ENCODE assay signal across 8 mouse cellular contexts in the genomic region with DNA sequence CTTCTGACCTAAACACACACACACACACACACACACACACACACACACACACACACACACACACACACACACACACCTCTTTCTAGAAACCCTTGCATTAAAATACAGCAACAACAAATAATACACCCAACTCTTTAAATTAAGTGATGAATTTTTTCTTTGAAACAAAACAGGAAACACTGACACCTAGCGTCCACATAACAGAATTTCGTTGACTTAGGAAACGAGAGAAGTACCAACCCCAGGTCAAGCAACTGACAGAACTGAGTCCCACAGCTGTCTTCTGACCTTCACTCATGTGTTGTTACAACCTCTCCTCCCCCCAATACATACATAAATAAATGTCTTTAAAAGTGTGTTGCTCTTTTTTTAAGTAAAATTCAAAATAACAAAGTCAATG. TPM values are rescaled to one million over a fixed set of nuclear protein-coding genes. Genes with fewer than 3 reads are reported as not detected.
DNase-seq lines count a peak whose midpoint lies in the region; ATAC-seq and TF ChIP-seq lines count a peak whose summit lies in the region.
"Had no signal": no experiment of that assay in that cellular context is flagged by ENCODE, and none has a peak within 500 bp of the region (broad histone marks: within the 10 kb centered on the region; RNA-seq: fewer than 3 reads in every experiment).

No protein-coding gene starts in this region.

- no peak overlapping the region for H3K27ac ChIP-seq in kidney, postnatal 0 days

- DNase-seq in kidney, postnatal 0 days (ENCODE audit: low spot score), result peak; percentile 79
- DNase-seq in kidney, postnatal 4 days, result no peak
- peak; percentile 72 for DNase-seq in NIH3T3 (ENCODE audit: low read depth)
- DNase-seq in large intestine, adult 2 months (ENCODE audit: low read depth, low spot score), result peak; percentile 7
- no peak for DNase-seq in urinary bladder, postnatal 25 days (ENCODE audit: low spot score)
- DNase-seq in urinary bladder, postnatal 14 days (ENCODE audit: low spot score), result no peak

- 0% methylated on average over 3 of the region's 3 CpGs for WGBS in kidney, postnatal 0 days
- WGBS in large intestine, adult 2 months, result 7% methylated on average over 3 of the region's 3 CpGs

- no peak overlapping the region for H3K4me2 ChIP-seq in kidney, postnatal 0 days (ENCODE audit: low read length)

- ATAC-seq in kidney, postnatal 0 days (replicated peaks; ENCODE audit: low FRiP score, low read depth), result no peak
- ATAC-seq in CD4-positive, CD25-positive, alpha-beta regulatory T cell, adult 4 months, result peak; percentile 57

- H3K36me3 ChIP-seq in kidney, postnatal 0 days (ENCODE audit: insufficient read depth, low read length), result 0 out of 2 replicates have a peak, but pooled peaks cover 6% of the 10 kb centered on the region

- no peaks in the 10 kb centered on the region for H3K4me1 ChIP-seq in kidney, postnatal 0 days (replicated peaks; ENCODE audit: insufficient read depth, low read length)

- TF ChIP-seq CTCF in kidney, postnatal 0 days (IDR thresholded peaks at IDR 0.05; ENCODE audit: low read depth), result peak; percentile 66

- no peaks in the 10 kb centered on the region for H3K27me3 ChIP-seq in kidney, postnatal 0 days (ENCODE audit: insufficient read depth, low read length)

- H3K9ac ChIP-seq in kidney, postnatal 0 days (ENCODE audit: low read depth, low read length), result no peak overlapping the region

- H3K9me3 ChIP-seq in kidney, postnatal 0 days (replicated peaks; ENCODE audit: low read length), result no peaks in the 10 kb centered on the region

- H3K4me3 ChIP-seq in kidney, postnatal 0 days (replicated peaks; ENCODE audit: low read depth, low read length), result no peak overlapping the region
- H3K4me3 ChIP-seq: erythroblast, embryonic 14.5 days had no signal

RNA-seq across cellular contexts. Expression of a gene that starts 28.8 kb away (rescaled TPM):
- 24.6 and 27.9 TPM in 2 replicates for polyA plus RNA-seq in kidney, postnatal 0 days (2015; fragmentation: Nextera tagmentation; extraction: Ambion mirVana)
- polyA plus RNA-seq in CD4-positive, CD25-positive, alpha-beta regulatory T cell, adult 4 months (2017; shearing (Covaris generic)), result 100 to 1,000 TPM in 1 of 2 experiments, 10 to 100 TPM in 1; 90.1 to 100 TPM
- polyA plus RNA-seq in large intestine, adult 2 months (2012; rRNA removed), result 5.2 and 5.4 TPM in 2 replicates

RNA-seq across cellular contexts. Expression of a gene that starts 33.8 kb away (rescaled TPM):
- polyA plus RNA-seq in kidney, postnatal 0 days (2015; fragmentation: Nextera tagmentation; extraction: Ambion mirVana), result 11.8 and 13.1 TPM in 2 replicates
- 10 to 100 TPM; 16.3 to 20.1 TPM for polyA plus RNA-seq in CD4-positive, CD25-positive, alpha-beta regulatory T cell, adult 4 months (2017; shearing (Covaris generic))
- polyA plus RNA-seq in large intestine, adult 2 months (2012; rRNA removed), result 8.3 and 9.1 TPM in 2 replicates

RNA-seq across cellular contexts. Expression of a gene that starts 50.1 kb away (rescaled TPM):
- polyA plus RNA-seq in kidney, postnatal 0 days (2015; fragmentation: Nextera tagmentation; extraction: Ambion mirVana), result 0.61 and 0.85 TPM in 2 replicates
- polyA plus RNA-seq in CD4-positive, CD25-positive, alpha-beta regulatory T cell, adult 4 months (2017; shearing (Covaris generic)), result 1 to 10 TPM in 1 of 2 experiments, under 1 TPM in 1; 0.50 to 1.8 TPM
- polyA plus RNA-seq in large intestine, adult 2 months (2012; rRNA removed), result 1.8 and 2.6 TPM in 2 replicates

Comparison
In these comparisons a context has a peak if more than half of its experiments do, and no peak if none do; other contexts are left out.
1. DNase-seq: peak in kidney, postnatal 0 days (single experiment), NIH3T3 (single experiment) and large intestine, adult 2 months (single experiment); none in kidney, postnatal 4 days (0 of 2), urinary bladder, postnatal 25 days (single experiment) and urinary bladder, postnatal 14 days (single experiment).